Mouse (Mus musculus): Measurements from ENCODE around the gene Lama5.
"Not testable (repeated sequence)": the region's sequence is repeated elsewhere in the genome, so short reads cannot be mapped to it uniquely, and the experiment has no call there.

Gene Lama5

GRCm38 (mm10) chr2:180196610-180197322, 28.9 kb downstream of the Lama5 start:
- DNase-seq, result no peak

GRCm38 (mm10) chr2:180187362-180187761, 38.3 kb downstream of the Lama5 start:
- no peak for DNase-seq

GRCm38 (mm10) chr2:180185686-180186085, 40.0 kb downstream of the Lama5 start:
- DNase-seq, result no peak

DNA sequence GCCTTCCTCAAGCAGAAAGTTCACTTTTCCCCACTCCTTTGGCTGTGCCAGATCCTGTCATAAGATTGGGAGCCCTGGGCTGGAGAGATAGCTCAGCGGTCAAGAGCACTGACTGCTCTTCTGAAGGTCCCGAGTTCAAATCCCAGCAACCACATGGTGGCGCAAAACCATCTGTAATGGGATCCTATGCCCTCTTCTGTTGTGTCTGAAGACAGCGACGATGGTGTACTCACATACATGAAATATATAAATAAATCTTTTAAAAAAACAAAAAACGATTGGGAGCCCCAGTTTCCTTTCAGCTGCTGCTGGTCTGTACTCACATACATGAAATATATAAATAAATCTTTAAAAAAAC, 40.9 kb downstream of the Lama5 start:
- no peak for DNase-seq

GRCm38 (mm10) chr2:180184011-180184751, 41.5 kb downstream of the Lama5 start:
- no peak for DNase-seq

- DNase-seq, result no peak
Observed at GRCm38 (mm10) chr2:180181542-180181941, 44.1 kb downstream of the Lama5 start.

- DNase-seq, result no peak
Observed at GRCm38 (mm10) chr2:180175725-180176124, 49.9 kb downstream of the Lama5 start.

DNA sequence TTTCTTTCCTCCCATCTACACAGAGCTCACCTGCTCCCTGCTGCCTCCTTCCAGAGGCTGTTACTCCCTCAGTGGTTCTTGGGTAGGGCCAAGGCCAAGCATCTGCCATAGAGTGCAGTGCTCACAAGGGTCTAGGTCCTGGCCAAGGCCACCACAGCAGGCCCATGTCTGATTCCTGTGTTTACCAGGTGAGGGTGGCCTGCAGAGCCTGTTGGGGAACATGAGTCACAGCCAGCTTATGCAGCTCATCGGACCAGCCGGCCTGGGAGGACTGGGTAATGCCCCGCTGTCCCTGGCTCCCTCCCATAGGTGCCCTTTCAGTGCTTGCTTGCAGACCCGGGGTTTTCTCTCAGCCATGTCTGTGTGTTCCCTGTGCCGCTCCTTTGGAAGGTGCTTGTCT, 51.5 kb downstream of the Lama5 start:
- no peak for DNase-seq

- not testable (repeated sequence) for DNase-seq
Observed at GRCm38 (mm10) chr2:180173711-180174110, 51.9 kb downstream of the Lama5 start.

DNA sequence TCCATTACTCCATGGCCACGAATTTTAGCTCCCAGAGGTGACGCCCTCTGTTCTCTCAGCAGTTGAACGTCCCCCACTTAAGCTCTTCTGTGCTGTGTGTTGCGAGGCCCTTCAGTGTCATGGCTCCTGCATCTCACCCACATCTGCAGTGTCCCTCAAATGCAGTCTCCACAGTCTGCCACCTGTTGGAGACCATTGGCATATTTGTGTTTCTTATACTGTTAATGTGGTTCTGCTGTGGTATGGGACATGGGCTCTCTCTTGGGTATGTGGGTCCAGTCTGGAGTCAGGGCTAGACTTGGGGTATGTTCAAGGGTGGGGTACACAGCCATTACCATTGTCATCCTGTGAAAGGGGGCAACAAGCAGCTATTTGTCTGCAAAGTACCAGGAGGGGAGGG, 52.5 kb downstream of the Lama5 start:
- no peak for DNase-seq

DNA sequence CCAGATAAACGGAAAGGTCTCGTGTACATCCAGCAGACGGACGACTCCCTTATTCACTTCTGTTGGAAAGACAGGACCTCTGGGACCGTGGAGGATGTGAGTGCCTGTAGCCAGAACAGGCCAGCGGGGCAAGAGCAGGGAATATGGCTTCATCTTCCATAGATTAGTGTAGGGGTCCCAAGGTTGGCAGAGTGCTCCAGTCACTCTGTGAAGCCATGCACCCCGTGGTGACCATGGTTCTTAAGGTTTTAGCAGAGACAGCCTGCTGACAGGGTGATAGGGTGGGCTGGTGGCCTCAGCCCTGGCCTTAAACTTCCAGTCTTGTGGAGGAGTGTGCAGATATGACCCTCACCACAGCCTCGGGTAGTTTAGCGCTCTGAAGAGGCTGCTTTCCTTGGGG, 53.5 kb downstream of the Lama5 start:
- DNase-seq, result no peak

DNA sequence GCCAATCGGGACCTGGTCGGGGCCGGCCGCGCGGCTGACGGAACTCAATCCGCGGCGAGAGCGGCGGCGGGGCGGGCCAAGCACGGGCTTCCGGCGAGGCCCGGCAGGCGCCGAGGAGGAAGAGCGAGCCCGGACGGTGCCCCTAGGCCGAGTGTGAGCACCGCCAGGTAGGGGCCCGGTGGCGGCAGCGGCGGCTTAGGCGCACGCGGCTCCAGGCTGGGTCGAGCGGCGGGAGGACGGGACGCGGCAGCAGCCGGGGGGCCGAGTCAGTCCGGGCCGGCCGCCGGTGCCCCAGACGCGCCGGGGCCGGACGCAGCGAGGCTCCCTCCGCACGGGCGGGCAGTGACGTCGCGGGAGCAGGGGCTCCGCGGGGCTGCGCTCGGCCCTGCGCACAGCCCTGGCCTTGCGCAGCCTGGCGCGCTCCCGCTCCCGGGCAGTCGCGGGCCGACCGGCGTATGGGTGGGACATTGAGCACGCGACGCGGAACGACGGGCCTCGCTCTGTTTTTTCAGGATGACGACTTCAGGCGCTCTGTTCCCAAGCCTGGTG, 54.1 kb downstream of the Lama5 start:
- no peak for DNase-seq

- DNase-seq, result peak; percentile 98
Observed at GRCm38 (mm10) chr2:180170806-180171521, 54.7 kb downstream of the Lama5 start, which contains the start of gene Adrm1. Adrm1 (plus strand) TSS chr2:180171485.

DNA sequence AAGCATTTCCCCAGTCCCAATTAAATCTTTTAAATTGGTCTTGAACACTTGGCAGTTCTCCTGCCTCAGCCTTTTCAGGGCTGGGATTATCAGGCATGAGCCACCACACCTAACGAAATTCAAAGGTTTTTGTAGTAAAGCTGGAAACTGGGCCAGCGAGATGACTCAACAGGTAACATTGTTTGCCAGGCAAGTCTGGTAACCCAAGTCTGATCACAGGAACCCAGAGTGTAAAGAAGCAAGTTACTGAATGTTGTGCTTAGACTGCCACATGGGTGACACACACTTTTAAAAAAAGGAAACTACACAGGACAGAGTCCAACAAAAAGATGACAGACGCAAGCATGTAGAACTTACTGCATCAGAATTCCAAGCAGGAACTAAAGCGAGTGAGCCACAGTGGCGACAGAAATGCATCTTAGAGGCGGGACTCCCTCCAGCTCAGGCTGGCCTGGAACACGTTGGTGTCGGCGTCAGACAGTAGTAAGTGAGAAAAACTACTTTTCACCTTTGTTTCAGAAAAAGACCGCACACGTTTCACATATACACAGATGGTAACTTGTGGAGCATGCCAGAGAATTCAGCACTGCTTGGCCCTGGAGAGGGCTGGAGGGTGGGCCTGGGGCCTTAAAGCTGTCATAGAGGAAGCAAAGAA, 55.4 kb downstream of the Lama5 start:
- no peak for DNase-seq

DNA sequence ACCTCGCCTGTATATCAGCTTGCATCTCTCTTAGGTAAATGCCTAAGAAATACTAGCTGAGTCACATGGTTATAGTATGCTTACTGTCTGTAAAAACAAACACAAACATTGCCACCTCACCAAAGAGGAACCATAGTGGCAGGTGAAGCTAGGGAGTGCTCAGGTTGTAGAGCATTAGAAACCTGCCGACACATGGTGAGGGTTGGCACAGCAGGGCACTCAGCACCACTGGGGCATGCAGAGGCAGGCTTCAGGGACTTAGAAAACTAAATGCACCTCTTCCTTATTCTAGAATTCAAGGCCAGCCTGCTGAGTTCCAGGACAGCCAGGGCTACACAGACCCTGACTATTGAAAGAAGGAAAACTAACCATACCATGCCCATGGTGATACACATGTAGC, 58.8 kb downstream of the Lama5 start:
- DNase-seq, result no peak

DNA sequence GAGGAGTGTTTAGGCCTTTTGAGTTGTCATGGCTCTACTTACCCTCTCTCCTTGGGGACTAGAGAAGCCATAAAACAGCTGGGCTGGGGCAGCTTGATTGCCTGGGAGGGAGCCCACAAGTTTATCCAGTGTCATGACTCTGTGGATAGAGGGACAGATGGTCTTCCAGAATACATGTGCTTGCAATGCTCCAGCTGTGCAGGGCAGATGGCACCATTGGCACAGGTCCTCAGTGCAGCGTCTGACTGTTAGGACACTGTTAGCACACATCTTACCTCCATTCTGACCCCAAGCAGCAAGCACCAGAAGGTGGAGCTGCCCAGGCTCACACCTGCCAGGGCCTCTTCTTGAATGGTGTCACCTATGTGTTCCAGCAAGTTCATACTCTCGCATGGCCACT, 59.8 kb downstream of the Lama5 start:
- no peak for DNase-seq

- DNase-seq, result no peak
Observed at GRCm38 (mm10) chr2:180158627-180159026, 67.0 kb downstream of the Lama5 start.

DNA sequence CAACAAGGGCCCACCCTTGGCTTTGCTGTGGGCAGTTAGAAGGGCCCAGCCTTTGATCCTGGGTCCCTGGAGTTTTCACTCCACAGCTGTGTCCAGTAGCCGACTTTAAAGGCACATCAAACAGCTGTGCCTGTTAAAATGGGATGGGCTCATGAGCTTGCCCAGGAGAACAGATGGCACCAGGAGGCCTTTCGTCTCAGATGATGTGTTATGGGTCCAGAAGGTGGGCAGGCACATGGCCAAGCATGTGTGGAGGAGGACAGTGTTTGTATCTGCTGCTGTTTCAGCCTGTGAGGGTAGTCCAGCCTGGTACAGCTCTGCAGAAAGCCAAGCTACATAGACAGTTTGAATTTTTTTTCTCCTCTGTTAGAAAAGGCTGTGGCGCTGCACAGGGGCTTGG, 70.9 kb downstream of the Lama5 start:
- DNase-seq, result peak; percentile 55

GRCm38 (mm10) chr2:180148551-180148950, 77.1 kb downstream of the Lama5 start:
- DNase-seq, result no peak

- no peak for DNase-seq
Observed at GRCm38 (mm10) chr2:180147379-180147778, 78.3 kb downstream of the Lama5 start.

- no peak for DNase-seq
Observed at GRCm38 (mm10) chr2:180146091-180146490, 79.6 kb downstream of the Lama5 start.

GRCm38 (mm10) chr2:180135414-180135813, 90.2 kb downstream of the Lama5 start:
- no peak for DNase-seq

- no peak for DNase-seq
Observed at GRCm38 (mm10) chr2:180133911-180134310, 91.7 kb downstream of the Lama5 start.

Measured in layer of hippocampus, adult 9-11 months (tissue).